Mouse (Mus musculus): ENCODE measurements around the gene Pigv. TPM values are rescaled to one million over a fixed set of nuclear protein-coding genes. Genes with fewer than 3 reads are reported as not detected.

Gene Pigv
- total and polyA plus RNA-seq, 2 experiments from 2014 or later: 11.3 to 14.0 TPM

DNA sequence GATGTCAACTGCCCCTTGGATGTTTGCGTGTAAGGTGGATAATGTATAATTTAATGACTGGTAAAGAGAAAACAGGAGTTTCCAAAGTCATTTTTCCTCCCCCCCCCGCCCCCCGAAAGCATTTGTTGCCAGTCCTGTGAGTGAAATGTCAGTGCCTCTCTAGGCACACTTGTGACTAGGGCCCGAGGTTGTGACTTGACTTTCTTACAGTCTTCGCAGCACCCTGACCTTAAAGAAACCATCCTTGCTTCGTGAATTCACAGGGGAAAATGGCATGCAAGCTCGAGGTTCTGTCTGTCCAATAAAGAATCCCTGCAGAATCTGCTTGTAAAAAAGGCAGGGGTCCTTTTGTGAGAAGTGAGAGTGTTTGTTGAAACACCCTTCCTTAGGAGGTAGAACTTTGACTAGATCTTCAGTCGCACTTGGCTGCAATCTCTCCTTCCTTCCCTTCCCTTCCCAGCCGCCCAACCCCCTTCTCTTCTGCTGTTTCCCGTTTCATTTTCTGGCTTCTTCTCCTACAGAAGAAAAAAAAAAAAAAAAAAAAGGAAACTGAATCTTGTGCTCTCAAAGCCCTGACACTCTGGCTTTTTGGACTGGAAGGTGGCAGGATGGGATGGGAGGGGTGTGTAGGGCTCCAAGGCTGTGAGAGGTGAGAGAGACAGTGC, 1.4 kb upstream of the Pigv start:
- Histone ChIP-seq H3K36me3 (ENCODE audit: insufficient read depth, low read length) (no peaks in the 10 kb centered on the region), H3K4me2 (ENCODE audit: low read depth, low read length) (peak overlapping the region; percentile 86), H3K9ac (replicated peaks; ENCODE audit: low read length) (no peak overlapping the region), H3K4me1 (ENCODE audit: insufficient read depth, low read length) (peaks cover 12% of the 10 kb centered on the region), H3K9me3 (ENCODE audit: low read length) (no peaks in the 10 kb centered on the region), H3K27ac (peak overlapping the region; percentile 94), H3K27me3 (ENCODE audit: insufficient read depth, low read length) (no peaks in the 10 kb centered on the region), H3K4me3 (ENCODE audit: low read length) (no peak overlapping the region)
- 29% methylated on average over 10 of the region's 10 CpGs for WGBS
- no peak for ATAC-seq
- DNase-seq (ENCODE audit: low spot score): no peak
- no peak for TF ChIP-seq CTCF (IDR thresholded peaks at IDR 0.05; ENCODE audit: low read depth)

DNA sequence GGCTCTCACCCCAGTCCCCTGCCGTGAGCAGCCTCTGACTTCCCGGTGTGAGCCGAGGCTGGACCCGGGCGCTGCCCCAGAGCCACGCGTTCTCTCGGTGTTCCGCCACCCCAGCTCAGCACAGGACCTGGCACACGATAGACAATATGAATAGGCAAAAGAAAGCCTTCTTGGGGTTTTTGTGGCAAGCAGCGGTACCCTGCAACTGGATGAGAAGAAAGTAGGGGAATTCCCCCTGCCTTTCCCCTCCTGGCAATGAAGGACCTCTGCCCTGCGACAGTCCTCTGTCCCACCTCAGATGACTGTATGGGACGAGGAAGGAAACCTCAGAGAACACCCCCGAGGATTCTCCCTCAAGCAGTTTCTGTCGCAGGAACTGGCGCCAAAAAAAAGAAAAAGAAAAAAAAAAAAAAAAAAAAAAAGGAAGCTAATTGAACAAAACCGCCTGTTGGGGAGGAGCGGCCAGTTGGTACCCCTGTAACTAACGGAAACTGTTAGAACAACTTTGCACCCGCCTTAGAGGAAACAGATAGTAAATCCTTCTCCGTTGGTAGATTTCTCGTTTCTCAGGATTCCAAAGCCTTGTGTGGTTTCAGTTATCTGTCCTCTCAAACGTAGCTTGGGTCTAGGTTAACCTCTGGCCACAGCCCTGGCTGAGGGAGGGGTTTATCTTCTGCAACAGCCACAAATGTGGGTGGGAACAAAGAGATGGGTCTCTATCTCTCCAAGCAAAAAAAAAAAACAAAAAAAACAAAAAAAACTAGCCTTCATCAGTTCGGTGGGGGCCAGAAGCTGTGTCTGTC, 599 bp upstream of the Pigv start:
- WGBS: 2% methylated on average over 24 of the region's 24 CpGs

GRCm38 (mm10) chr4:133671184-133671880, 1.1 kb downstream of the Pigv start:
- WGBS: 1% methylated on average over 13 of the region's 13 CpGs

More for the DNA sequence above, 599 bp upstream of the Pigv start:
- no peak for TF ChIP-seq CTCF (IDR thresholded peaks at IDR 0.05; ENCODE audit: low read depth)
- Histone ChIP-seq H3K9me3 (ENCODE audit: low read length) (no peaks in the 10 kb centered on the region), H3K4me2 (ENCODE audit: low read depth, low read length) (peak overlapping the region; percentile 86), H3K4me1 (ENCODE audit: insufficient read depth, low read length) (peaks cover 12% of the 10 kb centered on the region), H3K27ac (peak overlapping the region; percentile 94), H3K27me3 (ENCODE audit: insufficient read depth, low read length) (no peaks in the 10 kb centered on the region), H3K9ac (replicated peaks; ENCODE audit: low read length) (peak overlapping the region; percentile 75), H3K36me3 (ENCODE audit: insufficient read depth, low read length) (no peaks in the 10 kb centered on the region), H3K4me3 (ENCODE audit: low read length) (peak overlapping the region; percentile 58)
- ATAC-seq (peak; percentile 44; the same call in 1 of the 2 replicates), DNase-seq (ENCODE audit: low spot score) (peak; percentile 50)

DNA sequence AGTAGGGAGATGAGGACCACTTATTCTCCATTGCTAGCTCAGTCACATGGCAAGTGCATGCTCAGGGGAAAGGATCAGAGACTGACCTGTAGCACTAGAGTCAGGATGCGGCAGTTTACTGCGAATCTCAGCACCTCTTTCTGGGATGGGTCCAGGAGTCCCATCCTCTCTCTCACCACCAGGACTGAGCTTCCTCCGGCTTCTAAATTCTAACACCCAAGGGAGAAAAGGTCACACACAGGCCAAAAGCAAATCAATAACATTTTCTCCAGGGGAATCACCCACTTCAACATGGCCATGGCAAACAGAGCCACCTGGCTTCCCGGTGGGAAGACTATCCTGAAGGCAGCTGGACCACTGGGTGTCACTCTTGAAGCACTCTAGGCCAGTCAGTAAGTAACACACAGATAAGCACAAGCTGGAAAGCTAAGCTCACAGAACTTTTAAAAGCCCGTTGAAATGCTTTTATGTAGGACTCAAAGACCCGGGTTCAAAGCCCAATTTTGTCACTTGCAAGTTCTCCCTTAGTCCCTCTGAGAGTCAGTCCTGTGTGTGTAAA, 2.7 kb downstream of the Pigv start:
- no peaks in the 10 kb centered on the region for H3K9me3 ChIP-seq (ENCODE audit: low read length)
- H3K36me3 ChIP-seq (ENCODE audit: insufficient read depth, low read length): no peaks in the 10 kb centered on the region
- no peak overlapping the region for H3K9ac ChIP-seq (replicated peaks; ENCODE audit: low read length)
- H3K27ac ChIP-seq: no peak overlapping the region
- H3K4me2 ChIP-seq (ENCODE audit: low read depth, low read length): peak overlapping the region; percentile 86
- DNase-seq (ENCODE audit: low spot score) (peak; percentile 55), ATAC-seq (no peak)
- H3K27me3 ChIP-seq (ENCODE audit: insufficient read depth, low read length): no peaks in the 10 kb centered on the region
- TF ChIP-seq CTCF (IDR thresholded peaks at IDR 0.05; ENCODE audit: low read depth): peak; percentile 55
- H3K4me3 ChIP-seq (ENCODE audit: low read length): no peak overlapping the region
- peaks cover 15% of the 10 kb centered on the region for H3K4me1 ChIP-seq (ENCODE audit: insufficient read depth, low read length)
- 65% methylated on average over 6 of the region's 6 CpGs for WGBS

More at GRCm38 (mm10) chr4:133671184-133671880, 1.1 kb downstream of the Pigv start:
- H3K4me1 ChIP-seq (ENCODE audit: insufficient read depth, low read length): peaks cover 12% of the 10 kb centered on the region
- peak overlapping the region; percentile 86 for H3K4me2 ChIP-seq (ENCODE audit: low read depth, low read length)
- no peaks in the 10 kb centered on the region for H3K9me3 ChIP-seq (ENCODE audit: low read length)
- DNase-seq (ENCODE audit: low spot score) (peak; percentile 90), ATAC-seq (no peak)
- H3K27me3 ChIP-seq (ENCODE audit: insufficient read depth, low read length): no peaks in the 10 kb centered on the region
- peak overlapping the region; percentile 75 for H3K9ac ChIP-seq (replicated peaks; ENCODE audit: low read length)
- H3K4me3 ChIP-seq (ENCODE audit: low read length): peak overlapping the region; percentile 58
- peak overlapping the region; percentile 94 for H3K27ac ChIP-seq
- TF ChIP-seq CTCF (IDR thresholded peaks at IDR 0.05; ENCODE audit: low read depth): peak; percentile 91
- no peaks in the 10 kb centered on the region for H3K36me3 ChIP-seq (ENCODE audit: insufficient read depth, low read length)

DNA sequence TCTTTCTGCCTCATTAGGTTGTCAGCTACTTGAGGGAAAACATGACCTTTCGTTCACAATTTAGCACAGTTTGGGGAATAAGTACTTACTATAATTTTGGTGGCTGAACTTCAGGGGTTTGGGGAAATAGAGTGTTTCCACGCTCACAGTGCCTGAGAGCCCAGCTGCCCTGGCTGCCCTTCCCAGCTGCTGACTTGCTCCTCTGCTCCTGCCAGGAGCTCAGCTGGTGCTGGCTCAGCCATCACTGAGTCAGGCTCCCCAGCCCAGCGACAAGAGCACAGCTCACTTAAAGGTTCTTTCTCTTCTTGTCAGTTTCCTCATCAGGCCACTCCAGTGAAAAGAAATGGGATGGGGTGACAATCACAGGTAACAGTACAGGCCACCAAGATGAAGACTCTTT, 3.9 kb downstream of the Pigv start:
- Histone ChIP-seq H3K4me2 (ENCODE audit: low read depth, low read length) (no peak overlapping the region), H3K9ac (replicated peaks; ENCODE audit: low read length) (no peak overlapping the region), H3K36me3 (ENCODE audit: insufficient read depth, low read length) (no peaks in the 10 kb centered on the region), H3K4me1 (ENCODE audit: insufficient read depth, low read length) (peaks cover 16% of the 10 kb centered on the region), H3K27ac (no peak overlapping the region), H3K9me3 (ENCODE audit: low read length) (no peaks in the 10 kb centered on the region), H3K27me3 (ENCODE audit: insufficient read depth, low read length) (no peaks in the 10 kb centered on the region), H3K4me3 (ENCODE audit: low read length) (no peak overlapping the region)
- TF ChIP-seq CTCF (IDR thresholded peaks at IDR 0.05; ENCODE audit: low read depth): no peak
- DNase-seq (ENCODE audit: low spot score): no peak
- ATAC-seq: no peak
- 43% methylated on average over 3 of the region's 3 CpGs for WGBS

GRCm38 (mm10) chr4:133666199-133666598, 6.2 kb downstream of the Pigv start:
- Histone ChIP-seq H3K4me3 (ENCODE audit: low read length) (no peak overlapping the region), H3K9ac (replicated peaks; ENCODE audit: low read length) (no peak overlapping the region), H3K4me2 (ENCODE audit: low read depth, low read length) (no peak overlapping the region), H3K4me1 (ENCODE audit: insufficient read depth, low read length) (peaks cover 16% of the 10 kb centered on the region), H3K27ac (peak overlapping the region; percentile 5; the same call in 1 of the 2 replicates), H3K9me3 (ENCODE audit: low read length) (no peaks in the 10 kb centered on the region), H3K36me3 (ENCODE audit: insufficient read depth, low read length) (no peaks in the 10 kb centered on the region), H3K27me3 (ENCODE audit: insufficient read depth, low read length) (no peaks in the 10 kb centered on the region)
- 90% methylated on average over 6 of the region's 6 CpGs for WGBS
- no peak for TF ChIP-seq CTCF (IDR thresholded peaks at IDR 0.05; ENCODE audit: low read depth)
- DNase-seq (ENCODE audit: low spot score) (no peak), ATAC-seq (no peak)
